Mouse (Mus musculus) G1E (cell line): ENCODE results near the gene Samd8. TPM values are rescaled to one million over a fixed set of nuclear protein-coding genes. Genes with fewer than 3 reads are reported as not detected.

Experiments
- ATAC-seq: 2 replicates; pipeline ENCODE4 v1.8.0; 2016; ENCODE audit warnings: mild to moderate bottlenecking; ENCODE audit not compliant: insufficient number of reproducible peaks, poor library complexity, low FRiP score, severe bottlenecking; ENCODE audit errors: extremely low read depth
- DNase-seq: peaks from one replicate; pipeline ENCODE4 v3.0.0; 2012; ENCODE audit warnings: low spot score
- H3K27me3 ChIP-seq: 2 replicates; pipeline ENCODE4 v1.6.1; 2012; ENCODE audit warnings: mild to moderate bottlenecking, low read length, inconsistent platforms; ENCODE audit not compliant: insufficient read depth
- H3K36me3 ChIP-seq: replicated peaks from 2 replicates; pipeline ENCODE3; 2012; ENCODE audit warnings: mild to moderate bottlenecking, inconsistent platforms
- H3K4me1 ChIP-seq: 2 replicates; pipeline ENCODE4 v1.6.1; 2012; ENCODE audit warnings: low read depth, low read length, inconsistent platforms, mixed read lengths; ENCODE audit not compliant: insufficient read depth
- H3K4me3 ChIP-seq: 2 replicates; pipeline ENCODE4 v1.5.1; 2012; ENCODE audit warnings: low read depth, mild to moderate bottlenecking, inconsistent platforms, low read length, moderate library complexity, mixed read lengths
- H3K9me3 ChIP-seq: replicated peaks from 2 replicates; pipeline ENCODE4 v1.6.1; 2012; ENCODE audit warnings: inconsistent platforms
- CTCF ChIP-seq: IDR thresholded peaks from 2 replicates; pipeline ENCODE4 v1.5.1; 2012; ENCODE audit warnings: low read depth, low read length, inconsistent platforms, mixed read lengths
- GATA1 ChIP-seq: IDR thresholded peaks from 2 replicates; pipeline ENCODE4 v1.6.1; 2012; ENCODE audit warnings: borderline replicate concordance, low read length, inconsistent platforms, mixed read lengths
- GATA2 ChIP-seq: IDR thresholded peaks from 2 replicates; pipeline ENCODE4 v1.6.1; 2012; ENCODE audit warnings: low read depth, low read length, inconsistent platforms, borderline replicate concordance
- POLR2AphosphoS5 ChIP-seq: IDR thresholded peaks from 2 replicates; pipeline ENCODE4 v1.6.1; 2012; ENCODE audit warnings: low read depth, low read length, inconsistent platforms; ENCODE audit not compliant: insufficient replicate concordance
- TAL1 ChIP-seq: conservative IDR thresholded peaks from 2 replicates; pipeline ENCODE4 v1.6.1; 2012; ENCODE audit warnings: low read depth, low read length, inconsistent platforms, mixed read lengths
- polyA plus RNA-seq: library from polyadenylated mRNA; stranded (reverse); fragments of >175 nt; gene quantifications from 2 replicates; pipeline ENCODE4 v1.2.3, GENCODE M21; 2012
- total RNA-seq, 2 experiments: library from RNA; stranded (forward) in 1 of 2; stranded (reverse) in 1 of 2; fragments of 200-1000 nt in 1 of 2; fragments of >200 nt in 1 of 2; fragmentation: Nextera tagmentation in 1 of 2; gene quantifications; 2 replicates each; pipeline ENCODE4 v1.2.3; 2014 to 2017

The Samd8 gene
- total and polyA plus RNA-seq, 3 experiments, result 9.5 to 19.4 (median 12.7) TPM

GRCm38 (mm10) chr14:21802543-21803206, 52.3 kb downstream of the Samd8 start:
- Histone ChIP-seq H3K4me1 (peaks cover 31% of the 10 kb centered on the region), H3K36me3 (peaks cover 30% of the 10 kb centered on the region), H3K4me3 (0 out of 2 replicates have a peak overlapping the region, but pooled peaks have one; percentile 1), H3K27me3 (no peaks in the 10 kb centered on the region), H3K9me3 (no peaks in the 10 kb centered on the region)
- no peak for ATAC-seq
- no peak for DNase-seq
- TF ChIP-seq POLR2AphosphoS5, result no peak
- no peak for TF ChIP-seq GATA1
- no peak for TF ChIP-seq TAL1
- no peak for TF ChIP-seq CTCF
- TF ChIP-seq GATA2, result no peak

- peaks cover 13% of the 10 kb centered on the region for H3K36me3 ChIP-seq
- H3K4me3 ChIP-seq, result no peak overlapping the region
- H3K4me1 ChIP-seq, result peaks cover 57% of the 10 kb centered on the region
- H3K27me3 ChIP-seq, result no peaks in the 10 kb centered on the region
- no peak for TF ChIP-seq GATA1
- no peak for TF ChIP-seq CTCF
- no peak for TF ChIP-seq TAL1
- no peak for TF ChIP-seq POLR2AphosphoS5
- no peak for TF ChIP-seq GATA2
- H3K9me3 ChIP-seq, result no peaks in the 10 kb centered on the region
- no peak for DNase-seq
- no peak for ATAC-seq
Measured at GRCm38 (mm10) chr14:21806203-21806602, 55.9 kb downstream of the Samd8 start.

GRCm38 (mm10) chr14:21806631-21807160, 56.4 kb downstream of the Samd8 start:
- H3K4me3 ChIP-seq, result no peak overlapping the region; the same call in 1 of the 2 replicates
- TF ChIP-seq CTCF (no peak), TAL1 (peak; percentile 34; the same call in 1 of the 2 replicates)
- H3K27me3 ChIP-seq, result no peaks in the 10 kb centered on the region
- peaks cover 62% of the 10 kb centered on the region for H3K4me1 ChIP-seq
- H3K9me3 ChIP-seq, result no peaks in the 10 kb centered on the region
- peak; percentile 87 for ATAC-seq
- H3K36me3 ChIP-seq, result peaks cover 11% of the 10 kb centered on the region
- peak; percentile 58 for DNase-seq

GRCm38 (mm10) chr14:21808208-21808922, 58.0 kb downstream of the Samd8 start:
- Histone ChIP-seq H3K4me1 (peaks cover 70% of the 10 kb centered on the region), H3K9me3 (no peaks in the 10 kb centered on the region), H3K27me3 (no peaks in the 10 kb centered on the region), H3K36me3 (peaks cover 2% of the 10 kb centered on the region), H3K4me3 (no peak overlapping the region)
- TF ChIP-seq POLR2AphosphoS5 (no peak), GATA2 (no peak), CTCF (no peak), TAL1 (no peak)
- no peak for ATAC-seq
- no peak for DNase-seq

GRCm38 (mm10) chr14:21809418-21809817, 59.1 kb downstream of the Samd8 start:
- ATAC-seq, result no peak
- peaks cover 74% of the 10 kb centered on the region for H3K4me1 ChIP-seq

GRCm38 (mm10) chr14:21811301-21811700, 61.0 kb downstream of the Samd8 start:
- TF ChIP-seq CTCF, result no peak
- TF ChIP-seq POLR2AphosphoS5, result no peak
- no peak for TF ChIP-seq TAL1
- TF ChIP-seq GATA1, result no peak
- TF ChIP-seq GATA2, result no peak
- Histone ChIP-seq H3K36me3 (peaks cover 2% of the 10 kb centered on the region), H3K9me3 (no peaks in the 10 kb centered on the region), H3K4me1 (peaks cover 69% of the 10 kb centered on the region), H3K4me3 (peak overlapping the region; percentile 39; the same call in 1 of the 2 replicates), H3K27me3 (no peaks in the 10 kb centered on the region)
- no peak for DNase-seq
- ATAC-seq, result no peak

More at GRCm38 (mm10) chr14:21809418-21809817, 59.1 kb downstream of the Samd8 start:
- H3K27me3 ChIP-seq, result no peaks in the 10 kb centered on the region
- no peak for DNase-seq
- H3K36me3 ChIP-seq, result peaks cover 2% of the 10 kb centered on the region
- H3K4me3 ChIP-seq, result no peak overlapping the region
- TF ChIP-seq GATA1 (no peak), TAL1 (no peak), POLR2AphosphoS5 (no peak), GATA2 (no peak), CTCF (no peak)
- H3K9me3 ChIP-seq, result no peaks in the 10 kb centered on the region
